Mouse (Mus musculus): Measurements from ENCODE around the gene Bloc1s1.

The Bloc1s1 gene

DNA sequence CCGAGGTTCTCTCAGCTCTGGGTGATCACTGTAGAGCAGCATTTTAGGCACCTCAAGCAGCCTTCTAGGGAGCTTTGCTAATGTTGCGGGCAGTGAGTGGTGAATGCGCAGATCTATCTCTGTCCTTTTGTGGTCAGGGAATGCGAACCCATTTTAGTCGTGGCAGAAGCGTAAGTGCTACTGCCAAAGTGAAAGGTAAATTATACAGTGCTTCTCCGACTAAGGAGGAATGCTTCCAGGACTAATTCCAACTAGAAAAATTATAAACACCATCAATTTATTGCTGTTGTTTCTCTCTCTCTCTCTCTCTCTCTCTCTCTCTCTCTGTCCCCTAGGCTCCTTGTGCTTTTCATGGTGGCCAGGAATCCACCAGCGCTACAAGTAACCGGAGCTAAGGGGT is at the start of gene Bloc1s1:
TSS of gene Bloc1s1 (minus strand) at position 101 of the 400 bp plus-strand sequence.
- DNase-seq (ENCODE audit: low read depth) = no peak

DNA sequence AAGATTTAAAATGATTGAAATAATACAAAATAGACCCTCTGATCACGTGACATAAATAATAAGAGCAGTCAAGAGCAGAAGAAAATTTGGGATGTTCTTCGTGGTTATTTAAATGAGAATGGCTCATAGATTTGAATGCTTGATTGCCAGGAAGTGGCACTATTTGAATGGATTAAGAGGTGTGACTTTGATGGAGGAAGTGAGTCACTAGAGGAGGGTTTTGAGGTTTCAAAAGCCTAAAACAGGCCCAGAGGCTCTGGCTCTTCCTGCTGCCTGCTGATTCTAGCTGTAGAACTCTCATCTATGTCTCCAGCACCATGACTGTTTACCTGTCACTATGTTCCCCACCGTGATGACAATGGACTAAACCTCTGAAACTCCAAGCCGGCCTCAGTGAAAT is 49.0 kb upstream of the Bloc1s1 start:
- DNase-seq (ENCODE audit: low read depth) = no peak

DNA sequence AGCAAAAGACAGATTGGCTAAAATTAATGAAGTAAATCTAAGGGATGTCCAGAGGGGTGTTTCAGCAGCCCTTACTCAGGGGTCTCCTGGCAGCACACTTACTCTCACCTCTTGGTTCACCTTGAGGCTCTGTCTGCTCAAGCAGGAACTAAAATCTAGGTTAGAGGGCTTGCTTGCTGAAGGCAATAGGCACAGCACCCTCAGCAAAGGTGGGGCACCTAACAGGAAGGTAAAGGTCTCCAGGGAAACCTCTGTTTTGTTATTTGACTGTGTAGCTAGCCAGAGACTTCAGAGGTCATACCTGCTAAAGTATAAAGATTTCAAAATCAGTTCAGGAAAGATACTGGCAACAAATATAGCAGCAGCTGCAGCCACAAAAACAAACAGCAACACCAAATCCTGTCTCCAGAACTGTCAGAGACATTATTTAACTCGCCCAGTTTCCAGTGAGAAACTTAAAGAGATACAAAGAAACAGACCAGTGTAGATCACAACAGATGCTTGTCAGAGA is 47.0 kb upstream of the Bloc1s1 start:
- DNase-seq (ENCODE audit: low read depth) = no peak

DNA sequence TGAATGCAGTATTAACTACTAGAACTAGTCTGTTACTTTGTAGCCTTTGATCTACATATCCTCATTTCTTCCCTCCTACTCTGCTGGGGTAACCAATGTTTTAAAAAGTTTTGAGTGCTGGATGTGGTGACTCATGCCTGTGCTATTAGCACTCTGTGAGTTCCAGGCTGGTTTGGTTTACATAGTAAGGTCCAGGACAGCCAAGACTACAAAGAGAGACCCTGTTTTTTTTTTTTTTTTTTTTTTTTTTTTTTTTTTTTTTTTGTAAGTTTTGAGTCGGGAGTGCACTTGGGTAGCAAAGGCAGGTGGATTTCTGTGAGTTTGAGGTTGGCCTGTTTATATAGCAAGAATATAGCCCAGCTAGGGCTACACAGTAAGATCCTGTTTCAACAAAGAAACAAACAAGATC is 44.5 kb upstream of the Bloc1s1 start:
- no peak for DNase-seq (ENCODE audit: low read depth)

DNA sequence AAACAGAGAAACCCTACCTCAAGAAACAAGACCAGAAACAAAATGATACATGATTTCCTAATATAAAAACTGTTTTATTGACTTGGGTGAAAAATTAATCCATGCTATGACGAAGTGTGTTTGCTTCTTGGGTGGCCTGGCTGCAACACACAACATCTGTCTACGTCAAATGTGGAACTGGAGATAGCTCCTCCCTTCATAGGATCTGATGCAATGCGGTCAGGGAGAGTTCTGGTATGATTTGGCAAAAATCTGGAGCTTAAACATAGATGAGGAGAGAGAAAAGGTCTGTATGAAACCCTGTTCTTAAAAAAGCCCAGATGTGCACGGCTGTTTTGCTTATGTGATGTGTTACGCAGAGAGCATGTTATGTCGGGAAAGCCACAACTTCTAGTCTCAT is 42.0 kb upstream of the Bloc1s1 start:
- no peak for DNase-seq (ENCODE audit: low read depth)

DNA sequence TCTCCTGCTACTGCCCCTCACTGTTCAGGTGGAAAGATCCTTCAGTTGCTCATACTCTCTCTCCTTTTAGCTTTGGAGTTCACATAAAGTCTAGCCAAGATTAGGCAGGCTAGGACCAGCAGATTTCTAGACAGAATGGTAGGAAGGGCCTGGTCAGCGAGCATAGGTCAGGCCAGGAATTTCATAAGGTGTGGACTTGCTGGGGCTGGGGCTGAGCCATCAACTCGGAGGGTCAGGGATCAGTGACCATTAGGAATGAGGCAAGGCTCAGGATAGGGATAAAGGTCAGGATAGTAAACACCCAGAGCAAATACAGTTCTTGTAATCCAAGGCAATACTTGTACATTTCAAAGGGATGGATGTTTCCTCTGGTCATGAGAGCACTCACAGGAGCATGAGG is 41.1 kb upstream of the Bloc1s1 start:
- no peak for DNase-seq (ENCODE audit: low read depth)

DNA sequence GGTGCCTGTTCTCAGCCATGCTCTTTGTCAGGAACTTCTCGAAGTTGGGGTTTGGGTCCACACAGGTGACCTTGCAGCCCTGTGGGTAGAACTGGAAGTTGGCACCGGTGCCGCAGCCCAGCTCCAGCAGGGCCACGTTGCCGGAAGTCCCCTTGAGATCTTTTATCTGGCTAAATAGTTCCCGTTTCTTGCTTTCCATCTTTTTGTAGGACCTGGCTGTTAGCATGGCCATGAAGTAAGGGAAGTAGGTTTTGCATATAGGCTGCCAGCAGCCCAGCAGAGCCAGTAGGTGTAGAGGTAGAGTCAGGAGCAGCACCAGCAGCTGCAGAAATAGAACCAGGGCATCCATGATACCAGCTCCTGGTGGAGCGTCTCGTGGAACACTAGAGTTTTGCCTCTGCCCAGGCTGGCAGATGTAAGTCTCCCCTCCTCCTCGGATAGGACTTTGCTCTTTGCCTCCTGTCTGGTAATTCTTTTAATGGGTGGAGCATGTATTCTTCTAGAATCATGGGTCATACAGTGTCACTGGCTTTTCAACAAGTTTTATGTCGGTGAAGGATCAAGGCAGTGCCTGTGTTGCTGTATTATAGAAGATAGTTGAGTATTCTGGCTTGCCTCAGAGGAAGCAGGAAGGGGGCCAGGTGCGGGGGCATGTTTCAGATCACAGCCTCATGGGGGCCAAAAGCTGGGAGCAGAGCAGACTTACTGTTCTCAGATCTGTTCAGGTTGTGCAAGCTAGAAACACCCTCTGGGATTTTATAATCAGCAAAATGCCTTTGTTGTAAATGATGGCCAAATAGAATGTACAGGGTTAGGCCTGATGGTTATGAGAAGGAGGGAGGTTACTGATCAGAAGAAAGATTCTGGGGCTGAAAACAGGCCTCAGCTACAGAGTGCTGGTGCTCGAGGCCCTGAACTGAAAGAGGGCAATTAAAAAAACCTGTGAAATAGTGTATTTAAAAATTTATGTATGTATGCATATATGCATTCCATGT is 37.1 kb upstream of the Bloc1s1 start, which contains the start of gene Mettl7b:
TSS of gene Mettl7b (minus strand) at position 399 of the 995 bp plus-strand sequence.
- no peak for DNase-seq (ENCODE audit: low read depth)

DNA sequence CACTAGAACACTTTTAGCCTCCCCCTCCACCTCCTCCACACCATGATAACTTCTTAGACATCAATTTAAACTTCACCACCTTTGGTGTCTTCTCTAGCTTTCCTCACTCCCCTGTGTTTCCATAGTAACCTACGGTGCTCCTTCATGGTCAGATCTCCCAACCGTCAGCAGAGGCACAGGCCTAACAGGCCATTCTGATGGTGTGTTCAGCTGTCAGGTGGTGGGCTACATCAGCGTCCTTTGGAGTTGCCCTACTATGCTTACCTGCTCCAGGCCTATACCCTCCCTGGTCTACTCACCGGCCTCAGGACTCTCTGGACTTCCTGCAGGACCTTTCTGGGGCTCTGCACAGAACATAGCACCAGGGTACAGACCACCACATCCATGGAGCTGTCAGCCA is 36.3 kb upstream of the Bloc1s1 start:
- DNase-seq (ENCODE audit: low read depth) = no peak

DNA sequence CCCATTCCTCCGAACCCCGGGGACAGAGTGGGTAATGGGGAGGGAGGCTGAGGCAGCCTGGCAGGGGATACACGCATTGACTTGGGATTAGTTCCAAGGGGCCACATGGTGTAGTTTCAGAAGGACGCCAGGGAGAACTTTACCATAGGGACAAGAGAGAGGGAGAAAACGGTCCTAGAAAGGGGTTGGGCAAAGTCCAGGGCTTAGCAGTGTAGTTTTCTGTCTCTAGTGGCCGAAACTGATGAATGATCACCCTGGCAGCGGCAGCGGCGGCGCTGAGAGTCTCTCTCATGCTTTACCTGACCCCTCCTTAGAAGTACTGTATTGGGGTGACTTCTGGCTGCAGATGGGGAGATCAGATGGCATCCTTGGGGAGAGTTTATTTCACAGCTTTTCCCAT is 34.5 kb upstream of the Bloc1s1 start:
- no peak for DNase-seq (ENCODE audit: low read depth)

DNA sequence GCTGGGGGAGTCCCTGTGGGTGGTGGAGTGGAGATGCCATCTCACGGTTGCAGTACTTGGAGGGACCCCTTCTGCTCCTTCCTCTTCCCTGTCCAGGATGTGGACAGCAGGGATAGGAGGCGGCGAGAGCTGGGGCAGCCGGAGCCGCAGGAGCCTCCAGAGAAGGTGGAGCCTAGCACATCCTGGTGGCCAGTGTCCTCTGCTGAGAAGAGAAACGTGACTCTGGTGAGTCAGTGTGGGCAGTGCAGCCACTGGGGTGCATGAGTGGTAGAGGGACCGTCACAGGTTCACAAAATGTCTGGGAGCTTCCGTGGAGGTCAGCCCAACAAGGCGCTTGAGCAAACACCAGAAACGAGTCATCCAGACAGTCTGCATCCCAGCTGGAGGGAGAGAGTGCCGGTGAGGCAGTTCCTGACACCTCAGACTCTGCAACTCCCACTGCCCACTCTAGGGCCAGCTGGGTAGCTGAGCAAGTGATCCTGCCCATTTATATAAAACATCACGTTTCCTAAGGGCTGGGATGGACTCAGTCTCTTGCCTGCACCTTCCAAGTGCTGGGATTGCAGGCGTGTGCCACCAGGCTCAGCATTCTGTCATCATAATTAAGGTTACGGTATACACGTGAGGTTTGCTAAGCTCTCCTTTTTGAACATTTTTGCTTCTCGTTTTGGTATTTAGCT is 26.5 kb upstream of the Bloc1s1 start:
- no peak for DNase-seq (ENCODE audit: low read depth)

DNA sequence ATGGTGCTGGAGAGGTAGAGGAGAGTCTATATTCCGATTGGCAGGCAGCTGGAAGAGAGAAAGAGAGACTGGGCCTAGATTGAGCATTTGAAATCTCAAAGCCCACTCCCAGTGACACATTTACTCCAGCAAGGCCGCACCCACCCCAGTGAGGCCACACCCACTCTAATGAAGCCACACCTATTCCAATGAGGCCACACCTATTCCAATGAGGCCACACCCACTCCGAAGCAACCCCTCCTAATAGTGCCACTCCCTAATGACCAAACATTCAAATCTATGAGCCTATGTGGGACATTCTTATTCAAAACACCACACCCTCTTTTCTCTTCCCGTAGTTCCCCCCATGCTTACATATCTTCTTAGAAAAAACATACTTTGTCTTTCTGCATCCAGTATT is 23.7 kb upstream of the Bloc1s1 start:
- no peak for DNase-seq (ENCODE audit: low read depth)

DNA sequence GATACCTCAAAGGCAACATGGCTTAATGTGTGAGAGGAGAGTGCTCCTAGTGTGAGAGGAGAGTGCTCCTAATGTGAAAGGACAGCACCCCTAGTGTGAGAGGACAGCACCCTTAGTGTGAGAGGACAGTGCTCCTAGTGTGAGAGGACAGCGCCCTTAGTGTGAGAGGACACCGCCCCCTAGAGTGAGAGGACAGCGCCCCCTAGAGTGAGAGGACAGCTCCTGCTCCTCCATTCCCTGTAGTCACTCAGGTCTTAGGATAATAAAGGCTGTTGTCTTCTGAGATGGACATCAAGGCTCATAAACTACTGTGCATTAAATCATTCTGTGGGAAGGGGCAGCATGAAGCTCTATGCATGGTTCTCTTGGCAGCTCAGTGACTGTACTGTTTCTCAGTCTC is 21.8 kb upstream of the Bloc1s1 start:
- DNase-seq (ENCODE audit: low read depth) = peak; percentile 62

DNA sequence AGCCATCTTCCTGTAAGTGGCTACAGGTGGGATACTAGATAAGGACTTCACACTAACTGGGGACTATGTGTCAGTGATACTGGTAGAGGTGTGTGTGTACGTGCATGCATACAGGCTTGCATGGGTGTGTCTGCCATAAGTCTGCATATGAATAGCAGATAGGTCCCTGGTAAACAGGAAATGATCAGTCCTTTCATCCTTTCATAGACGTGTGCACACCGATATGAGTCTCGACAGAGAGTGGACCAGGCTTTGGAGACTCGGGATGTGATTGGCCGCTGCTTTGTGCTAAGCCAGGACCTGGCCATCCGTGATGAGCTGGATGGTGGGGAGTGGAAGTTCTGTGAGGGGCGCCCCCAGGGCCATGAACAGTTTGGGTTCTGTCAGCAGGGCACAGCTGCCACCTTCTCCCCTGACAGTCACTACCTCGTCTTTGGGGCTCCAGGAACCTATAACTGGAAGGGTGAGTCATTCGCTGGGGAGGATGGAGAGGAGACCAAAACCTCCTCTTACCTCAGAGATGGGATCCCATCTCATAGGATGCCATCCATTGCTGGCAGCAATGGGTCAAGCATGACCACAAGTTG is 16.7 kb upstream of the Bloc1s1 start:
- DNase-seq (ENCODE audit: low read depth) = peak; percentile 69

DNA sequence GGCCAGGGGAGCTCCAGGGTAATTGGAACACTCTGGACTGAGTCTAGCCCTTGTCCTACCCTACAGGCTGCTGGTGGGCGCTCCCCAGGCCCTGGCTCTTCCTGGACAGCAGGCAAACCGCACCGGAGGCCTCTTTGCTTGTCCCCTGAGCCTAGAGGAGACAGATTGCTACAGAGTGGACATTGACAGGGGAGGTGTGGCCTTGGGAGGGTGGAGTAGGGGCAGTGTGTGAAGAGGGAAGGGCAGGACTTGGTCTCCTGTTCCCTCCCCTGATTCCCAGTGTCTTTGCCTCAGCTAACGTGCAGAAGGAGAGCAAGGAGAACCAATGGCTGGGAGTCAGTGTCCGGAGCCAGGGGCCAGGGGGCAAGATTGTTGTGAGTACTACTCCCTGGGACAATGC is 15.1 kb upstream of the Bloc1s1 start:
- DNase-seq (ENCODE audit: low read depth) = no peak

DNA sequence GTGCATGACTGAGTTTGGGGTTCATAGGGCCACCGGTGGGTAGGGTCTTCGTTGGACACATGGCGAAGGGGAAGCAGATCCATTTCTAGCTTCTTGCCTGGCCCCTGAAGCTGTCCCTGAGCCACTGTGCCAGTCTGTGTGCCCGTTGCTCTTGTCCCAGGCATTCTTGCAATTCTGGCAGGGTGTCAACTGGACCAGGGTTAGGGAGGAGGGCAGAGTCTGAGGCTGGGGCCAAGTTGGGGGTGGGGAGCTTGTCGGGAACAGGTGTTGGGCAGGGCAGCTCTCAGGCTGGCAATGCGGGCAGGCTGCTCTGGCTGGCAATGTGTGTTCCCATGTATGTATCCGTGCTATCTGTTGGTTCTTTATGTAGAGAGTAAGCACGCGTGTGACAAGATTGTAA is 14.6 kb upstream of the Bloc1s1 start:
- DNase-seq (ENCODE audit: low read depth) = no peak

DNA sequence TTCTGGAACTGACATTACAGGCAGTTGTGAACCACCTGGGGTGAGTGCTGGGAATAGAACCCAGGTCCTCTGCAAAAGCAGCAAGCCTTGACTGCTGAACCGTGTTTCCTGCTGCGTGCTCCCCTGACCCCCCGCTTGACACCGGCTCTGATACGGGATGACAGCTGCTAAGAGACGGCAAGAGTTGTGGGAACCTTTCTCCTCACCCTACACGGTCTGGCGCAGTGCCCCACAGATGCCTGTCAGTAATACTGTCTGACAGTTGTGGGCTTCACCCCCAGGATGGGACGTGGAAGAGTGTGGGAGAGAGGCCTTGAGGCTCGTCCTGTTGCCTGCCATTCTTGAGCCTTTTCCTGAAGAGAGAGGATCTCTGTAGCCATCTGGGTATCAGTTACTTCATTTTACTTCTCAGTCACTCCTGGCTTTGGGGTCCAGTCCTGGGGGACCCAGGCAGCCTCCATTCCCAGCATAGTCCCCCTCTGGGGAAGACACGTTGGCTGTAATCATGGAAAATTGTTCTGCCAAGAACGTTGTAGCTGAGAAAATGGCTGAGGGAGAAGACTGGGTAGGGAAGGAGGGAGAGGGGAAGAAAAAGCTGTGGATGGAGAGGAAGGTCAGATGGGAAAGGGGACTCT is 14.0 kb upstream of the Bloc1s1 start:
- no peak for DNase-seq (ENCODE audit: low read depth)

DNA sequence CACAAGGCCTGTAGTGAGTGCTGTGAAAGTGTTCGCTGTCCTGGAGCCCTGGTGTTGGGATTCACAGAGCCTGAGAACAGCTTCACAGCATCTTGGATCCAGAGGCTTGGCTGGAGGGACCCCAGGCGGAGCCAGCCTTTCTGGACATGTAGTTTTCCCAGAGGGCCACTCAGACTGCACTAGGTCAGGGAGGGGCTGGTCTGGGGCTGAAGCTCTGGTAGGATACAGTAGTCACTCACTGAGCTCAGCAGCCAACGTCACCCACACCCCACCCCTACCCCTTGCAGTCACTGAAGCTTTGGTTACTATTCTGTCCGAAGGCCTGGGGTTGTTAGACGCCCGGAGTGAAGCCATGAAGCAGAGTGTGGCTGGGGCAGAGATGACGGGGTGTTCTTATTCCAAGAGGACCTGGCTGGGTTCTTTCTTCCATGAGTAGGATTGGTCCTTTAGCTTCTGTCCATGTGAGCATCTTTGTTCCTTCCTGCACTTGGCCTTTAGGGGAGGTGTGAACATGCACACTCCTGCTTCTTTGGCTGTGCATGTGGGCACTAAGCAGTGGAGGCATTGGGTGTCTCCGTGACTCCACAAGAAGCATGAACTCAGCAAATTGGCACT is 12.1 kb upstream of the Bloc1s1 start:
- DNase-seq (ENCODE audit: low read depth) = no peak

DNA sequence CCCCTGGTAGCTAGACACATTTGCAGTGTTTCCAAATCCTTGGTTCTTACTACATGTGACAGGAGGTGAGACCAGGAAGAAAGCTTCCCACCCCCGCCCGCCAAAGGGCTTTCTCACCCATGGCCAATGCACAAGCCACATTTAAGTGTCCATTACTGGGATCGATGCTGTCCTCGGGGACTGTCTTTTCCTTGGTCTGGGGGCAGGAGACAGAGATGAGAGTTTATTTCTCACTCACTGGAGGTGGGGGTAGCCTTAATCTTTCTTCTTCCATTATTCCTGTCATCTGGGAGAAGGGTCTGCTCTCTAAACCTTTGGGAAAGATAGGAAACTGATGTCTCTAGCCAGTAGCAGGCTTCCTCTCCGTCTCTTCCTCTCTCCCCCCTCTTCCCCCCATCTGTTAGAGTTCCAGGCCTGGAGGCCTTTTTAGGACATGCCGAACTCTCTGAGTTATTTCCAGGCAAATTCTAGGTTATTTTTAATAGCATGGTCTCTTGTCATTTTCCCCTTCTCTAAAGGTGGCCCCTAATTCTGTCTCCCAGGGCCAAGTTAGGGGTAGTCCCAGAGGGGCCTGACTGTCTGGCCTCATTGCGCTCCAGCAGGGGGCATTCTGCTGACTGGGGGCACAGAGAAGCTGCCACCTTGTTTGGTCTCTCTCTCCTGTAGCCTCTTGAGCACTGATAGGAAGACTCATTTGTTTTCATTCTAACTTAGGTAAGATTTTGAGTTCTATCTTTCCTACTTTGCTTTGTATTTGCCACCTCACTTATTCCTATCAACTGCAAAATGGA is 11.4 kb upstream of the Bloc1s1 start:
- DNase-seq (ENCODE audit: low read depth) = no peak

DNA sequence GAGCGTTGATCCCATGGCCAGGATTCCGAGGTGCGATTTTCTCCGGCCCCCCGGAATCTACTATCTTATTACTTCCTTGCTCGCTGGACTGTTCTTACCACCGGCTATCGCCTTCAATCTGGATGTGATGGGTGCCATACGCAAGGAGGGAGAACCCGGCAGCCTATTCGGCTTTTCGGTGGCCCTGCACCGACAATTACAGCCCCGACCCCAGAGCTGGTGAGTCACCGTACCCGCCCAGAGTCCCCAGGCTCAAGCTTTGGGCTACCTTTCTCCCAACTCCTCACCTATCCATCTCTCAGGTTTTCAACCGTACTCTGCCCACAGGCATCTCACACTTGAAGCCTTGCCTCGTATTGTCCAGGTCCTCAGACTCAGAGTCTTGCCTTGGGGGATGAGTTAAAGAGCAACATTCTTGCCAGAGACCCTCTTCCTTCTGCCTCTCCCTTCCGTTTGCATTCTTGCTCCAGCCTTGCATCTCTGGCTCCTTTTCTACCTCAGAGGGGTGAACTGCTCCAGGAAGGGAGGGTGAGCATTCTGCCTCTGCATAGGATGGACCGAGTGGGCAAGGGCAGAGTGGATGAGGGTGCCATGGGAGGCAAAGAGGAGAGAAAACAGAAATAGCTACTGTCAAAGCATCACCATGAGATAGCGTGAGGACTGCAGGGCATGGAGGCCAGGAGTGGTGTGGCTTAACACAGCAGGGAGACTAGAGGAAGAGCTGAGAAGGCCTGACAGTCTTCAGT is 10.3 kb upstream of the Bloc1s1 start:
- DNase-seq (ENCODE audit: low read depth) = no peak

DNA sequence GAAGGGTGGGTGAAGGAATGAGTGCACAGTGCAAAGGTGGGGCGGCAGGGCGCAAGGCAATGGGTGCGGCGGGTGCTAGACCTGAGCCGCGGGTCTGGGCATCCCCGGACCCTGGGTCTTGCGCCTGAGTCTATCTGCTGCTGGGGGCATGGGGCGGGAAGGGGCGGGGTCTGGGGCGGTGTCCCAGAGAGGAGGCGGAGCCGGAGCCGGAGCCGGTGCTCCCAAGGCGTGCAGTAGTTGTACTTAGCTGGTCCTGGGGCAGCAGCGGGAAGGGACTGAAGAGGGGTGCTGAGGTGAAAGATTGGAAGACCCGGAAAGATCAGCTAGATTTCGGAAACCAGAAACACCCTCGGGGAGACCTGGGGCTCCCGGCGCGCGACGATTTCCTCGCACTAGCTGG is 9.7 kb upstream of the Bloc1s1 start, which contains the start of gene Itga7:
TSS of gene Itga7 (plus strand) at position 245 of the 400 bp plus-strand sequence.
- DNase-seq (ENCODE audit: low read depth) = peak; percentile 59

Measured in induced T-regulatory cell, adult 2 months (primary cell).